Mouse (Mus musculus): Measurements from ENCODE around the gene Tmem273.

- TF ChIP-seq CTCF (IDR thresholded peaks at IDR 0.05; ENCODE audit: control insufficient read depth, insufficient read depth, insufficient replicate concordance, low read depth, low read length) = no peak
- TF ChIP-seq POLR2A (IDR thresholded peaks at IDR 0.05; ENCODE audit: control insufficient read depth, low read depth, low read length) = no peak
Measured at GRCm38 (mm10) chr14:32782866-32783265, 2.9 kb upstream of the Tmem273 start.
